Mouse (Mus musculus) ES-Bruce4 (cell line): ENCODE measurements at regions not wholly inside any gene's neighbourhood (a gene's known extent, or its start where the extent isn't known, plus 50 kb on each side); places are given as distances from the start of the nearest gene placed in this dataset.

Source experiments
- CTCF ChIP-seq: IDR thresholded peaks from one replicate; pipeline ENCODE4 v1.8.1; 2011; ENCODE audit warnings: low read depth, low read length
- EP300 ChIP-seq: IDR thresholded peaks from 2 replicates; pipeline ENCODE4 v1.6.1; 2011; ENCODE audit warnings: low read depth, low read length; ENCODE audit not compliant: insufficient read depth
- POLR2A ChIP-seq: IDR thresholded peaks from one replicate; pipeline ENCODE4 v1.8.1; 2011; ENCODE audit warnings: low read length; ENCODE audit not compliant: insufficient read depth

GRCm38 (mm10) chr4:153637989-153638388 lies 155.4 kb upstream of the Ajap1 start:
- TF ChIP-seq CTCF (no peak), POLR2A (no peak), EP300 (no peak)
